Mouse (Mus musculus) limb, embryonic 13.5 days (tissue): ENCODE measurements at regions not wholly inside any gene's neighbourhood (a gene's known extent, or its start where the extent isn't known, plus 50 kb on each side); places are given as distances from the start of the nearest gene placed in this dataset.
A peak's percentile ranks its signal among the peaks of the same experiment; 100 is the strongest.

Source experiments
- ATAC-seq: fragments of 200-750 bp; cut with Nextera tagmentation; 2 replicates; pipeline ENCODE4 v1.8.0; 2017; ENCODE audit warnings: low read depth, moderate number of reproducible peaks, moderate TSS enrichment; ENCODE audit not compliant: low FRiP score
- H3K27ac ChIP-seq: fragments of 300-500 bp; sonication (generic); 2 replicates; pipeline ENCODE4 v1.5.1; 2015; ENCODE audit warnings: inconsistent platforms, mild to moderate bottlenecking, moderate library complexity
- H3K27me3 ChIP-seq: fragments of 300-500 bp; sonication (generic); 2 replicates; pipeline ENCODE4 v1.6.1; 2015; ENCODE audit warnings: mild to moderate bottlenecking, inconsistent platforms
- H3K36me3 ChIP-seq: fragments of 300-500 bp; sonication (generic); 2 replicates; pipeline ENCODE4 v1.6.1; 2015; ENCODE audit warnings: inconsistent platforms, mild to moderate bottlenecking, moderate library complexity
- H3K4me1 ChIP-seq: fragments of 300-500 bp; sonication (generic); 2 replicates; pipeline ENCODE4 v1.6.1; 2015; ENCODE audit warnings: inconsistent platforms
- H3K4me2 ChIP-seq: fragments of 300-500 bp; sonication (generic); replicated peaks from 2 replicates; pipeline ENCODE4 v1.6.1; 2015; ENCODE audit warnings: inconsistent platforms, mild to moderate bottlenecking, moderate library complexity
- H3K4me3 ChIP-seq: fragments of 300-500 bp; sonication (generic); 2 replicates; pipeline ENCODE4 v1.5.1; 2015; ENCODE audit warnings: moderate library complexity, mild to moderate bottlenecking, inconsistent platforms
- H3K9ac ChIP-seq: fragments of 300-500 bp; sonication (generic); 2 replicates; pipeline ENCODE4 v1.6.1; 2015; ENCODE audit warnings: mild to moderate bottlenecking, inconsistent platforms
- H3K9me3 ChIP-seq: fragments of 300-500 bp; sonication (generic); 2 replicates; pipeline ENCODE4 v1.6.1; 2016; ENCODE audit warnings: inconsistent platforms
- WGBS: fragments of 180-500 bp; shearing (Covaris S2); methylation state at CpG from one replicate; pipeline ENCODE4 v1.1.7; 2015; 5-methylcytosine and 5-hydroxymethylcytosine counted together

DNA sequence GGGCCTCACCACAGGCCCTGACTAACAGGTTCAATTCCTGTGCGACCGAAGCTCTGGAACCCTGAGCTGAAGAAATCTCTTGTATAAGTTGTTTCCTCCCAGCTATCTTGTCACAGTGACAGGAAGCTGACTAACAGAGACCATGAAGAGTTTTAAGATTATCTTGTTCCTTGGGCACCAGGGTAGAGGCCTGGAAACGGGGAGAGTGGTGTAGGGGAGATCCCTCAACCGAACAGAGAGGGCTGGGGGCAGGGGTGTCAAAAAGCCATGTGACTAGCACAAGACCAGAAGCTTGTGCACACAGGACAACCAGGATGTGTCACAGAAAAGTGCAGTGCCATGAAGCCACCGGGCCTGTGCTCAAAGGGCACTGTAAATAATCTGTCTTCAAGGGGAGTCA, 67.7 kb upstream of the Slc38a2 start:
- no peak overlapping the region for H3K9ac ChIP-seq
- WGBS, result 90% methylated on average over 5 of the region's 5 CpGs
- no peaks in the 10 kb centered on the region for H3K27me3 ChIP-seq
- H3K9me3 ChIP-seq, result no peaks in the 10 kb centered on the region
- H3K4me2 ChIP-seq, result no peak overlapping the region
- no peak overlapping the region for H3K4me3 ChIP-seq
- no peaks in the 10 kb centered on the region for H3K36me3 ChIP-seq
- H3K4me1 ChIP-seq, result peaks cover 38% of the 10 kb centered on the region
- ATAC-seq, result no peak
- H3K27ac ChIP-seq, result no peak overlapping the region

GRCm38 (mm10) chr15:96766238-96766637, 66.7 kb upstream of the Slc38a2 start:
- WGBS, result 94% methylated on average over 9 of the region's 9 CpGs
- H3K4me2 ChIP-seq, result no peak overlapping the region
- no peaks in the 10 kb centered on the region for H3K27me3 ChIP-seq
- peaks cover 32% of the 10 kb centered on the region for H3K4me1 ChIP-seq
- H3K36me3 ChIP-seq, result no peaks in the 10 kb centered on the region
- ATAC-seq, result no peak
- no peak overlapping the region for H3K9ac ChIP-seq
- no peak overlapping the region for H3K27ac ChIP-seq
- H3K4me3 ChIP-seq, result no peak overlapping the region
- H3K9me3 ChIP-seq, result no peaks in the 10 kb centered on the region

DNA sequence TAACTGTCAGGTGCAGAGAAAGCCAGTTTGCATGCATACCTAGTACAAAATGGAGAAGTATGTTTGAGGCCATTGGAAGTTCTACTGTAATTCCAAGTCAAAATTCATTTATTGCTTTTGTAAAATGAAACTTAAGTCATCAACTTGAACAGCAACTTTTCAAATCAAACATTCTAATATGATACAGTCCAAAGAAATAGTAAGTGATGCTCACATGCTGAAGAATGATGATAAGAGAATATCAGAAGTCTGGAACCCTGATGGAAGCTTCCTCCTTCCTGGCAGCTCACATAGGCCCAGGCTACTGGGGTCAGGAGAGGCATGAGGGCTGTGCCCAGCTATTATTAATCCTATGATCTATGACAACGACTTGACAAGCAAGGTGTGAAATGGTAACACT, 64.1 kb upstream of the Slc38a2 start:
- Histone ChIP-seq H3K27me3 (no peaks in the 10 kb centered on the region), H3K4me3 (no peak overlapping the region), H3K9me3 (no peaks in the 10 kb centered on the region), H3K27ac (no peak overlapping the region), H3K36me3 (no peaks in the 10 kb centered on the region), H3K9ac (no peak overlapping the region), H3K4me2 (no peak overlapping the region), H3K4me1 (peaks cover 7% of the 10 kb centered on the region)
- no peak for ATAC-seq
- 59% methylated on average over 1 of the region's 1 CpGs for WGBS

DNA sequence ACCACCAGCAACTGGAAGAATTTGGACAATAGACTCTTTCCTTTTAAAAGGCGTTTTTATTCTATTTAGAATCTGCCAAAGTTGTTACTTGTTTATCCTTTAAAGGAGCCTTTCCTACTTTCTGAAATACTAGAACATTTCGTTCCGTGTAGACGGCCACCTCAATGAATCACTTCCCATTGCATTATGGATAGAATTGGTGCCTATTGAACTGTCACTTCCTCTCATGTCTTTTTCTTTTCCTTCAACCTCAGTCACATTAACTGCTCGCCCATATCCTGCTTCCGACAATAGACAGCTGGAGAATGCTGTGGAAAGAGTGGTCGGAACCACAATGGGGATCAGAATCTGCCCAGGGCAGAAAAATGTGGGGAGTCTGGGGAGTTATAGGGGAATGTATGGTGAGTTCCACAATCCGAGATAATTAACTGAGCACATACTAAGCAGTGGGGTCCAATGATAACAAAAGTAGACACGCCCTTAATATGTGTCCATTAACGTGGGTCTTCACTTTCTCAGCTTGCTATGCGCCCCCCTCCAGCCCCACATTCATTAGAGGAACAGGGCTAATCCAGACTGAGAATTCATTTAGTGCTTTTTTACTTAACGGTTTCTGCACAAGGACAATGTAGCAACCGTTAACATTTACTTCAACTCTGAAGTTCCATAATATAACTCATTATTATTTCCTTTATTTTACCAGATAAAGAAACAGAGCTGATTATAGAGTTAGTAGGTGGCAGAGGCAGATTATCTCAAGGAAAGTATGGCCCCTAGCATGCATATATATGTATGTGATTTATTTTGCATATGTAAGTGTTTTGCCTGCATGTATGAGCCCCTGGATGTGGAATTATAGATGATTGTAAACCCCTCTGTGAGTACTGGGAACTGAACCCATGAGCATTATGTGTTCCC, 59.8 kb upstream of the Slc38a2 start:
- Histone ChIP-seq H3K4me2 (no peak overlapping the region), H3K4me3 (no peak overlapping the region), H3K9ac (no peak overlapping the region), H3K27ac (no peak overlapping the region), H3K27me3 (no peaks in the 10 kb centered on the region), H3K36me3 (no peaks in the 10 kb centered on the region), H3K4me1 (peaks cover 10% of the 10 kb centered on the region; the same call in 1 of the 2 replicates), H3K9me3 (no peaks in the 10 kb centered on the region)
- ATAC-seq, result no peak
- 79% methylated on average over 13 of the region's 13 CpGs for WGBS

- Histone ChIP-seq H3K27me3 (no peaks in the 10 kb centered on the region), H3K9me3 (no peaks in the 10 kb centered on the region), H3K36me3 (no peaks in the 10 kb centered on the region), H3K4me1 (peaks cover 10% of the 10 kb centered on the region; the same call in 1 of the 2 replicates), H3K4me2 (no peak overlapping the region), H3K9ac (no peak overlapping the region), H3K27ac (no peak overlapping the region), H3K4me3 (no peak overlapping the region)
- ATAC-seq, result no peak
- 85% methylated on average over 9 of the region's 9 CpGs for WGBS
Observed at GRCm38 (mm10) chr15:96757446-96758198, 58.1 kb upstream of the Slc38a2 start.

DNA sequence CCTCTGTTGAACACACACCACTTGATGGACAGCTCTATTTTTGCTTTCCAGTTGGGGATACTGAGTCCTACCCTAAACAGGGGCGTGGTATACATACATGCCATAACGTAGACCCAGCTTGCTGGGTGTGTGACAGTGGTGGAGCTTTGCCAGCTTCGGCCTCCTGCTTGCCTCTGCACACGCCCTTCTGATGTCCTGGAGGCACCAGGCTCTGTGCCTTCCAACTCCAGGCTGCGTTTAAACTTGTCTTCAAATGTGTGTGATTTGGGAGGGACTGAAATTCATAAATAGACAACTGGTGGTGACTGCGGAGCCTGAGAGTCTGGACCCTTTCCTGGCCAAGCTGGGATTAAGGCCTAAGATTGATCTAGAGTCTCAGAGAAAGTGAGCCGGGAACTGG, 56.9 kb upstream of the Slc38a2 start:
- Histone ChIP-seq H3K27ac (peak overlapping the region; percentile 10; the same call in 1 of the 2 replicates), H3K9me3 (no peaks in the 10 kb centered on the region), H3K4me2 (no peak overlapping the region), H3K4me1 (peaks cover 10% of the 10 kb centered on the region; the same call in 1 of the 2 replicates), H3K9ac (no peak overlapping the region), H3K4me3 (no peak overlapping the region), H3K36me3 (no peaks in the 10 kb centered on the region), H3K27me3 (no peaks in the 10 kb centered on the region)
- no peak for ATAC-seq
- 52% methylated on average over 7 of the region's 7 CpGs for WGBS

DNA sequence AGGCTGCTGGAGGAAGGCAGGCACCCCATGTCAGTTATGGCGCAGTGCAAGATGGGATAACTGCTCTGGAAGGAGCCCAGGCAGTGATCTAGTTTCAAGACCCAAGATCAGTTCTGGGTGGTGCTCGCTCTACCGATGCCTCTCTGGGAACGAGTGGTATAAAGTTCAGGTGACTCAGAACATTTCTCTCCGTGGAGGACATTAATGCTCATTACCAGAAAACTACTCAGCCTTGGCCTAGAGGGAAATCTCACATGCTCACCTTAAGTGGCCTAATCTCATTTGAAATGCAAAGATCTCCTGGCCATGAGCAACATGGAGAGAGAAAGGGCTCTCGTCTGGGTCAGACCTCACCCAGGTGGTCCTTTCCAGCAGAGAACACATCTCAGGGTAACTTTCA, 56.4 kb upstream of the Slc38a2 start:
- H3K27me3 ChIP-seq, result no peaks in the 10 kb centered on the region

GRCm38 (mm10) chr15:96755322-96755942, 55.9 kb upstream of the Slc38a2 start:
- WGBS, result 90% methylated on average over 13 of the region's 13 CpGs
- Histone ChIP-seq H3K4me3 (no peak overlapping the region), H3K27ac (no peak overlapping the region), H3K4me1 (peaks cover 10% of the 10 kb centered on the region; the same call in 1 of the 2 replicates), H3K4me2 (no peak overlapping the region), H3K9me3 (no peaks in the 10 kb centered on the region), H3K36me3 (no peaks in the 10 kb centered on the region), H3K9ac (no peak overlapping the region), H3K27me3 (no peaks in the 10 kb centered on the region)
- ATAC-seq, result no peak

More for the DNA sequence above, 56.4 kb upstream of the Slc38a2 start:
- Histone ChIP-seq H3K4me2 (no peak overlapping the region), H3K9me3 (no peaks in the 10 kb centered on the region), H3K4me3 (no peak overlapping the region), H3K9ac (no peak overlapping the region), H3K27ac (no peak overlapping the region), H3K36me3 (no peaks in the 10 kb centered on the region), H3K4me1 (peaks cover 10% of the 10 kb centered on the region; the same call in 1 of the 2 replicates)
- no peak for ATAC-seq
- WGBS, result 75% methylated on average over 6 of the region's 6 CpGs

DNA sequence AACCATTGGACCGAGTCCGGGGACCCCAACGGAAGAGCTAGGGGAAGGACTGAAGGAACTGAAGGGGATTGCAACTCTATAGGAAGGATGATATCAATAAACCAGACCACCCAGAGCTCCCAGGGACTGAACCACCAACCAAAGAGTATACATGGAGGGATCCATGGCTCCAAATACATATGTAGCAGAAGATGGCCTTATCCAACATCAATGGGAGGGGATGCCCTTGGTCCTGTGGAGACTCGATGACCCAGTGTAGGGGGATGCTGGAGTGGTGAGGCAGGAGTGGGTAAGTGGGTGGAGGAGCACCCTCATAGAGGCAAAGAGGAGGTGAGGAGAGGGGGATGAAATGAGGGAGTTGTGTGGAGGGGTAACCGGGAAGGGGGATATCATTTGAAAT, 54.5 kb upstream of the Slc38a2 start:
- H3K4me2 ChIP-seq, result no peak overlapping the region
- peaks cover 10% of the 10 kb centered on the region; the same call in 1 of the 2 replicates for H3K4me1 ChIP-seq
- H3K36me3 ChIP-seq, result no peaks in the 10 kb centered on the region
- WGBS, result 93% methylated on average over 5 of the region's 5 CpGs
- no peaks in the 10 kb centered on the region for H3K9me3 ChIP-seq
- no peak for ATAC-seq
- H3K9ac ChIP-seq, result no peak overlapping the region
- H3K27ac ChIP-seq, result no peak overlapping the region
- H3K27me3 ChIP-seq, result no peaks in the 10 kb centered on the region
- H3K4me3 ChIP-seq, result no peak overlapping the region

DNA sequence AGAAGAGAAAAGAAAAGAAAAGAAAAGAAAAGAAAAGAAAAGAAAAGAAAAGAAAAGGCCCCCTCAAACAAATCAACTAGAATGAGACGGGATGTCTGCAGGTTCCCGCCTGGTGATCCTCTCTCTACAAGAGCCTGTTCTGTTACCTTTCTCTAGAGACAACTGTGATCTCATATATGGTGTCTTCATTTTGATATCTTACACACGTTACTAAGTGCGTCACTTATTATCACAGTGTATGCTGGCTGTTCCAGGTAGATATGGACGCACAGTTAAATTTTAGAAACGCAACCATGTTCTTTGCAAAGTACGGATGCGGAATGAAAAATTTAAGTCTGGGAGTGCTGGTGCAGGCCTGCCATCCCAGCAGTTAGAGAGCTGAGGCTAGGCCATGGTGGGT, 53.2 kb upstream of the Slc38a2 start:
- Histone ChIP-seq H3K9ac (no peak overlapping the region), H3K27ac (no peak overlapping the region), H3K9me3 (no peaks in the 10 kb centered on the region), H3K4me3 (no peak overlapping the region), H3K4me1 (peaks cover 10% of the 10 kb centered on the region; the same call in 1 of the 2 replicates), H3K36me3 (no peaks in the 10 kb centered on the region), H3K27me3 (no peaks in the 10 kb centered on the region), H3K4me2 (no peak overlapping the region)
- ATAC-seq, result no peak
- WGBS, result 94% methylated on average over 8 of the region's 8 CpGs

- ATAC-seq, result no peak
- H3K27ac ChIP-seq, result no peak overlapping the region
- no peak overlapping the region for H3K9ac ChIP-seq
- no peak overlapping the region for H3K4me3 ChIP-seq
- WGBS, result 83% methylated on average over 3 of the region's 3 CpGs
- H3K27me3 ChIP-seq, result no peaks in the 10 kb centered on the region
- no peaks in the 10 kb centered on the region for H3K36me3 ChIP-seq
- H3K4me1 ChIP-seq, result peaks cover 10% of the 10 kb centered on the region; the same call in 1 of the 2 replicates
- no peaks in the 10 kb centered on the region for H3K9me3 ChIP-seq
- H3K4me2 ChIP-seq, result no peak overlapping the region
Observed at GRCm38 (mm10) chr15:96752062-96752358, 52.5 kb upstream of the Slc38a2 start.
